Mouse (Mus musculus) lung, postnatal 14 days (tissue): ENCODE results near the gene Ppp1cc.
A peak's percentile ranks its signal among the peaks of the same experiment; 100 is the strongest.
"Not testable (repeated sequence)": the region's sequence is repeated elsewhere in the genome, so short reads cannot be mapped to it uniquely, and the experiment has no call there.

Source experiments
- DNase-seq: peaks from one replicate; pipeline ENCODE4 v3.0.0; 2021

The Ppp1cc gene

GRCm38 (mm10) chr5:122136508-122137408 lies 21.3 kb upstream of the Ppp1cc start:
- peak; percentile 70 for DNase-seq

- no peak for DNase-seq
Observed at GRCm38 (mm10) chr5:122138856-122139255, 19.2 kb upstream of the Ppp1cc start.

- DNase-seq = not testable (repeated sequence)
Observed at GRCm38 (mm10) chr5:122139771-122140170, 18.3 kb upstream of the Ppp1cc start.

- no peak for DNase-seq
Observed at GRCm38 (mm10) chr5:122140723-122141122, 17.4 kb upstream of the Ppp1cc start, which contains the start of gene Ccdc63. TSS of gene Ccdc63 (minus strand) at chr5:122140823.

- DNase-seq = peak; percentile 72
Observed at GRCm38 (mm10) chr5:122142230-122142992, 15.7 kb upstream of the Ppp1cc start.

- peak; percentile 58 for DNase-seq
Observed at GRCm38 (mm10) chr5:122143543-122143942, 14.5 kb upstream of the Ppp1cc start.

GRCm38 (mm10) chr5:122144825-122145224 lies 13.3 kb upstream of the Ppp1cc start:
- no peak for DNase-seq

- DNase-seq = peak; percentile 67
Observed at GRCm38 (mm10) chr5:122145381-122146055, 12.6 kb upstream of the Ppp1cc start.

- DNase-seq = peak; percentile 74
Observed at GRCm38 (mm10) chr5:122146056-122146580, 12.0 kb upstream of the Ppp1cc start.

- no peak for DNase-seq
Observed at GRCm38 (mm10) chr5:122146609-122147008, 11.5 kb upstream of the Ppp1cc start.

GRCm38 (mm10) chr5:122148107-122148506 lies 10.0 kb upstream of the Ppp1cc start:
- DNase-seq = no peak

- no peak for DNase-seq
Observed at GRCm38 (mm10) chr5:122149259-122149658, 8.8 kb upstream of the Ppp1cc start.

GRCm38 (mm10) chr5:122152508-122152907 lies 5.6 kb upstream of the Ppp1cc start:
- not testable (repeated sequence) for DNase-seq

GRCm38 (mm10) chr5:122154006-122154405 lies 4.1 kb upstream of the Ppp1cc start:
- no peak for DNase-seq

- DNase-seq = no peak
Observed at GRCm38 (mm10) chr5:122154782-122155181, 3.3 kb upstream of the Ppp1cc start.

GRCm38 (mm10) chr5:122155613-122156012 lies 2.5 kb upstream of the Ppp1cc start:
- no peak for DNase-seq

GRCm38 (mm10) chr5:122156486-122156885 lies 1.6 kb upstream of the Ppp1cc start:
- no peak for DNase-seq

- DNase-seq = peak; percentile 26
Observed at GRCm38 (mm10) chr5:122158557-122159515, 758 bp downstream of the Ppp1cc start.

- DNase-seq = no peak
Observed at GRCm38 (mm10) chr5:122163194-122163593, 5.1 kb downstream of the Ppp1cc start.

GRCm38 (mm10) chr5:122164011-122164410 lies 5.9 kb downstream of the Ppp1cc start:
- DNase-seq = no peak

GRCm38 (mm10) chr5:122165233-122165915 lies 7.3 kb downstream of the Ppp1cc start:
- DNase-seq = no peak
